Mouse (Mus musculus) lung, adult 2 months (tissue): ENCODE data around the gene Vwa3b. TPM values are rescaled to one million over a fixed set of nuclear protein-coding genes. Genes with fewer than 3 reads are reported as not detected.

Experiments
- DNase-seq: peaks from one replicate; pipeline ENCODE4 v3.0.0; 2022
- H3K4me1 ChIP-seq: fragments of 200-500 bp; 2 replicates; pipeline ENCODE4 v1.6.1; 2011; ENCODE audit warnings: low read length; ENCODE audit not compliant: control insufficient read depth, insufficient read depth
- H3K4me3 ChIP-seq: fragments of 200-500 bp; replicated peaks from 2 replicates; pipeline ENCODE3; 2011; ENCODE audit warnings: low read depth, mild to moderate bottlenecking, control low read depth, low read length; ENCODE audit errors: extremely low read depth
- CTCF ChIP-seq: fragments of 200-500 bp; IDR thresholded peaks from 2 replicates; pipeline ENCODE4 v1.5.1; 2011; ENCODE audit warnings: mild to moderate bottlenecking, low read length, control low read depth; ENCODE audit not compliant: insufficient read depth
- POLR2A ChIP-seq: fragments of 200-500 bp; IDR thresholded peaks from 2 replicates; pipeline ENCODE4 v1.6.1; 2011; ENCODE audit warnings: low read depth, mild to moderate bottlenecking, control low read depth, low read length, borderline replicate concordance; ENCODE audit errors: extremely low read depth
- WGBS: fragments of 180-500 bp; shearing (Covaris S2); methylation state at CpG from one replicate; pipeline ENCODE4 v1.1.7; 2018; 5-methylcytosine and 5-hydroxymethylcytosine counted together
- polyA plus RNA-seq: library from polyadenylated mRNA; depleted of rRNA; stranded (reverse); fragments of >200 nt; gene quantifications from 2 replicates; pipeline ENCODE4 v1.2.3, GENCODE M21; 2012

Vwa3b gene
- polyA plus RNA-seq, 1 experiment = 2.4 TPM

- WGBS = 69% methylated on average over 2 of the region's 2 CpGs
- no peak for DNase-seq
- Histone ChIP-seq H3K4me3 (no peak overlapping the region), H3K4me1 (no peaks in the 10 kb centered on the region)
- TF ChIP-seq CTCF = no peak
- TF ChIP-seq POLR2A = no peak
Observed at GRCm38 (mm10) chr1:37101717-37102116, 75.3 kb downstream of the Vwa3b start.

DNA sequence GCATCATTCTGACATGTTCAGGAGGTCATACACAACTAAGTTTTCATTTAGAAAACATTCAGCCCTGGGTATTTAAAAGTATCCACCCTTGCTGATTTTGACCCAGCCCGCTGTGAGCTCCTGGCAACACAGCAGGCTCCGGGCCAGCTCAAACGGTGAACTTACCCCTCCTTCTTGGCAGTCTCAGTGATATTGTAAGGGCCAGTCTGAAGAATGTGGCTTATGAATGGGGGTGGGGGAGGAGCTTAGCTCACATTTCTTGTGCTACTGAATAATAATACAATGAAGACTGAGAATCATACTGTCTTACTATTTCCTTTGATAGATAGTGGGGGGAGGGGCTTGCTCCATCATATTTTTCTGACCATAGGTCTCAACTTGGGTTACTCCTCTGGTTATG lies 78.8 kb downstream of the Vwa3b start:
- Histone ChIP-seq H3K4me3 (no peak overlapping the region), H3K4me1 (no peaks in the 10 kb centered on the region)
- WGBS = 31% methylated on average over 3 of the region's 3 CpGs
- TF ChIP-seq CTCF = no peak
- TF ChIP-seq POLR2A = no peak
- DNase-seq = no peak

DNA sequence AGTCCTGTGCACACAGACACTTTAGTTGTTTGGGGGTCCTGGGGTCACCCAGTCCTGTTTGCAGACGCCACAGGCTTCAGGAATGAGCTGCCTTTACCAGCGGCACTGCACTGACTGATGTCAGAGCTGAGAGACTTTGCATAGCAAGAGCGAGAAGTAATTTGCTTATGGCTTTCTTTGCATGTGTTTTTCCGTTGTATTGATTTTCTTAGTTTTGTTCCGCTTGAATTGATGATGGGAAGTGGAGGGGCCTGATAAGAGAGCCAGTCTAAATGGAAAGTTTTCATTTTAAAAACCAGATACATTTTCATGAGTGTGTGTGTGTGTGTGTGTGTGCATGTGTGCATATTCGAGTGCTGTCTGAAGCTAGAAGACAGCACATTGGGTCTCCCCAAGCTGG lies 87.4 kb downstream of the Vwa3b start:
- 72% methylated on average over 6 of the region's 6 CpGs for WGBS
- H3K4me3 ChIP-seq = no peak overlapping the region
- TF ChIP-seq POLR2A = no peak
- TF ChIP-seq CTCF = no peak
- no peak for DNase-seq
- H3K4me1 ChIP-seq = no peaks in the 10 kb centered on the region

DNA sequence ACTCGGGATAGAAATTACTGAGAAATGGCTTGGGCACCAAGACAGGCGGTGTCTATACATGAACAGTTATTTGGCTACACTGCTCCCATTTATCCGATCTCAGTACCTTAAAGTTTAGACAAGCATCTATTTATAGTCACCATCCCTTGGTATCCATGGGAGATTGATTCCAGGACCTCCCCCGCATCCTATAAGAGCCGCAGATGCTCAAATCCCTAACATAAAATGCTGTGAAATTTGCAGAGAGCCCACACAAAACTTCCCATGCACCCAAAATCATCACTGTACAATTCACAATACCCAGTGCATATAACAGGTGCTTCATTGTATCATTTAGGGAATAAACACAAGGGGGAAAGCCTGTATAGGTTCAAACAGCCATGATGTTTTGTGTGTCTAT lies 89.5 kb downstream of the Vwa3b start:
- H3K4me3 ChIP-seq = no peak overlapping the region
- WGBS = 86% methylated on average over 5 of the region's 5 CpGs
- H3K4me1 ChIP-seq = no peaks in the 10 kb centered on the region
- TF ChIP-seq CTCF = no peak
- TF ChIP-seq POLR2A = no peak
- DNase-seq = no peak

DNA sequence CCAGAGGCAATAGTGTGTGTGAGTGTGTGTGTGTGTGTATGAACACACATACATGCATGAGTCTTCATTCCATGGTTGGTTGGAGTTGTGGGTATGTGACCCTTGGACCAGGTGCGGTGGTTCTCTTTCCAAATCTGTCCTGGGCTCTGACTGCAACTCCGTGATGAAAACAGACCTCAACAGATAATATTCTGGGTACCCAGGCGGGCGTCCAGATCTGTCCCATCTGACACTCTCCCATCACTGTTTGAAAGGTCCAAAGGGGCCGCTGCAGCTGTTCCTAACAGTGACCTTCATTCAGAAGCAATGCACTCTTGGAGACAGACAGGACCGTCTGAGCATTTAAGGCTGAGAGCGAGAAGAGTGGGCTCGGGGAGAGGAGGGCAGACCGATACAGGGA lies 90.2 kb downstream of the Vwa3b start:
- no peak overlapping the region for H3K4me3 ChIP-seq
- 79% methylated on average over 9 of the region's 9 CpGs for WGBS

GRCm38 (mm10) chr1:37117964-37118363 lies 91.6 kb downstream of the Vwa3b start:
- no peak for DNase-seq
- H3K4me3 ChIP-seq = no peak overlapping the region
- 80% methylated on average over 5 of the region's 5 CpGs for WGBS
- TF ChIP-seq POLR2A (no peak), CTCF (no peak)
- no peaks in the 10 kb centered on the region for H3K4me1 ChIP-seq

More for the DNA sequence above, 90.2 kb downstream of the Vwa3b start:
- DNase-seq = no peak
- TF ChIP-seq CTCF (no peak), POLR2A (no peak)
- no peaks in the 10 kb centered on the region for H3K4me1 ChIP-seq

- WGBS = 56% methylated on average over 4 of the region's 4 CpGs
- no peak overlapping the region for H3K4me3 ChIP-seq
- no peaks in the 10 kb centered on the region for H3K4me1 ChIP-seq
- TF ChIP-seq CTCF (no peak), POLR2A (no peak)
- no peak for DNase-seq
Observed at GRCm38 (mm10) chr1:37122306-37122705, 95.9 kb downstream of the Vwa3b start.

- H3K4me3 ChIP-seq = no peak overlapping the region
- H3K4me1 ChIP-seq = no peaks in the 10 kb centered on the region
- WGBS = 70% methylated on average over 3 of the region's 3 CpGs
- no peak for DNase-seq
- TF ChIP-seq CTCF (no peak), POLR2A (no peak)
Observed at GRCm38 (mm10) chr1:37122798-37123197, 96.4 kb downstream of the Vwa3b start.

GRCm38 (mm10) chr1:37124696-37125349 lies 98.4 kb downstream of the Vwa3b start:
- H3K4me1 ChIP-seq = no peaks in the 10 kb centered on the region

DNA sequence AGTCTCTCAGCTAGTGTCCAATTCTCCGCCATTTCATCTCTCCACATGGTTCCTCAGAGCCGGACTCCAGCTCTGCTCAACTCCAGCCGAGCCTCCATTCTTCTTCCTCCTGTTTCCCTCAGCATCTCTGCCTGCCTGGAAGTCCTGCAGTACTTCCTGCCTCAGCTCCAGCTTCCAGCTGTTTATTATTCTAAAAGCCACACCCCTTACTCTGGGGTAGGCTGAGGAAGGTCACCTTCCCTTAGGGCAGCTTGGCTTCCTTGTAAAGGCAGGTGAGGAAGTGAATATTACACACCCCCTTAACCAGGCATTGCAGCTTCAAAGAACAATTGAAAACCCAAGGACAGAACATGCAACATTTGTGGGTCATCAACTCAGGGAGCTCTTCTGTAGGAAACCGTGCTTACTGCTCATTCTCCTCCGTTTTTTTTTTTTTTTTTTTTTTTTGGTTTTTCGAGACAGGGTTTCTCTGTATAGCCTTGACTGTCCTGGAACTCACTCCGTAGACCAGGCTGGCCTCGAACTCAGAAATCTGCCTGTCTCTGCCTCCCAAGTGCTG lies 103.7 kb downstream of the Vwa3b start:
- no peak overlapping the region for H3K4me3 ChIP-seq
- DNase-seq = no peak
- WGBS = 80% methylated on average over 8 of the region's 8 CpGs
- TF ChIP-seq CTCF = no peak
- no peak for TF ChIP-seq POLR2A
- no peaks in the 10 kb centered on the region for H3K4me1 ChIP-seq

More at GRCm38 (mm10) chr1:37124696-37125349, 98.4 kb downstream of the Vwa3b start:
- no peak for DNase-seq
- H3K4me3 ChIP-seq = no peak overlapping the region
- 48% methylated on average over 12 of the region's 12 CpGs for WGBS
- TF ChIP-seq CTCF (no peak), POLR2A (no peak)
